Mouse (Mus musculus) duodenum, adult 2 months (tissue): ENCODE measurements around the gene Hsp90ab1. TPM values are rescaled to one million over a fixed set of nuclear protein-coding genes. Genes with fewer than 3 reads are reported as not detected.

Experiments used
- polyA plus RNA-seq: library from polyadenylated mRNA; depleted of rRNA; stranded (reverse); fragments of >200 nt; gene quantifications from 2 replicates; pipeline ENCODE4 v1.2.3, GENCODE M21; 2012; ENCODE audit warnings: low replicate concordance; rRNA removed

The Hsp90ab1 gene
- polyA plus RNA-seq = 91.5 and 112 TPM in 2 replicates

DNA sequence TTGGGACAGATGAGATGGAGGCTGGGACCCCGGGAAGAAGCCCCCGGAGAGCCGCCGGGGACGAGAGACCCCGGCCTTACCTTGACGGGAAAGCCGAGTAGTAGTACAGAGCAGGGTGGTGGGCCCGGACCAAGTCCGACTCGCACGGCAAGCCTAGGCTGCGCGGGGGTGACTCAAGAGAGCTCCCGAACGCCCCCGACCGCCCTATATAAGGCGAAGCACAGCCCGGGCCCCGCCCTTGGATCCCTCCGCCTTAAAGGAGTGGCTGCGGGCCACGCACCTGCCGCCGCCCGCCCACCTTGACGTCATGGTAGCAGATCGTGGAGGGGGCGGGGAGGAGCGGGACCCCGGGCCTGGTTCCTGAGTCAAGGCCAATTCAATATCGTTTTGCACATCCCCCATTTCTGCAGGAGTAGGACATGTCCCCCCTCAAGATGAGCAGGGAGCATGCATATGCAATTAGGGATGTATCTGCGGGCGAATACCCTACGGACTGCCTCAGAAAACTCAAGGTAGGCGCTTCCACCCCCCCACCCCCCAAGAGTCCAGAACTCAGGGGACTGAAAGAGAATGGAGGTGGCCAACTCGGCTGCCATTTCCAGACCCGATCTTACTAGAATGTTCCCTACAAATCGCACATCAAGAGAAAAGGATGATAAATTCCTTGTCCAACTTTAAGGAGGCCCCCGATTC lies at the start of gene Hsp90ab1:
TSS of gene Hsp90ab1 (minus strand) at position 185 of the 693 bp plus-strand sequence.

DNA sequence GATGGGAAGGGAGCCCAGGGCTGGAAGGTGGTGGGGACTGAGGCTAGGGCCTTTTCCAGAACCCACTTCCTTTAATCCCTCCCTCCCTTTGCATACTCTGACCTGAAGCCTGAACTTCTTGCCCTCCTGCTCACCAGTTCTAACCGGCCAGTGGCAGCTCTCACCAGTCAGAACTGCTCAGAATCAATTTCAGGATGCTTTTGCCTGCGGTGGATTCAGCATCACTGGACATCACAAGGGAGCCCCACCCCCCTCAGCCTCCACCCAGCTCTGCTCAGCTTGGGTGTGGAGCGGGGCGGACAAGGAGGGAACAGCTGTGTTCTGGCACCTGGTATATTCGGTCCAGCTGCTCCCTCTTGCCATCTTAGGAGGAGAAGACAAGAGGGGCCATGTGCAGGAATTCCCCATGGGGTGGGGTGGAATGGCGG lies 28.8 kb upstream of the Hsp90ab1 start, which contains the start of gene Mymx:
TSS of gene Mymx (minus strand) at position 226 of the 428 bp plus-strand sequence.

DNA sequence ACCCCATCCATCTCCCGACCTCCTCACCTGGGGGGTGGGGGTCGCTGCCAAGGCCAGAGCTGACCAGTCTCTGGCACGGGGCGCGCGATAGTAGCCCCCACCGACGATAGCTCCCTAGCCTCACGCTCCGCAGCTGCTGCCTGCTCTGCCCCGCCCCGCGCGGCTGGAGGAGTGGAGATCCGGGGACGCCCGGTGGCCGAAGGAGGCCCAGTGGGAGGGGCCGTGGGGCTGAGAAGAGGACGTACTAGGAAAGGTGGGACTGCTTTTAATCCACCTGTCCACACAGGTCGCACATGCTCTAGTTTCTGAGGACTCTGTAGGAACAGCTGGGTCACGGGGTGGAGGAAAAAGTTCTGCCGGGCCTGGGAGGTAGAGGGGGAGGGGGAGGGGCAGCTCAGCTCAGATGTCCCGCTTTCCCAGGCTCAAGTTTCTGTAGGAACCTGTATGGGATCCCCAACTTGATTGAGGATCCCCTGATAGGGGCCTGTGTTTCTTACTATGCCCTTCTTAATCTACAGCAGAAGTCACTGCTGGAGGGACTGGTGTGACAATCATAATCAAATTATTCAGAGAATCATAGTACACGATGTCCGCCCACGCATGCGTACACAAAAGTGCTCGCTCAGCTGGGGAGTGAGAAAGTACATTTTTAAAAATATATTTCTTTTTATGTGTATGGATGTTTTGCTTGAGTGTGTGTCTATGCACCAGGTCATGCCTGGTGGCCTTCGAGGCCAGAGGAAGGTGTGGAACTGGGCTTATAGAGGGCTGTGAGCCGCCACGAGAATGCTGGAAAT lies 26.6 kb upstream of the Hsp90ab1 start, which contains the start of gene Slc29a1:
TSS of gene Slc29a1 (minus strand) at position 161 of the 797 bp plus-strand sequence.

DNA sequence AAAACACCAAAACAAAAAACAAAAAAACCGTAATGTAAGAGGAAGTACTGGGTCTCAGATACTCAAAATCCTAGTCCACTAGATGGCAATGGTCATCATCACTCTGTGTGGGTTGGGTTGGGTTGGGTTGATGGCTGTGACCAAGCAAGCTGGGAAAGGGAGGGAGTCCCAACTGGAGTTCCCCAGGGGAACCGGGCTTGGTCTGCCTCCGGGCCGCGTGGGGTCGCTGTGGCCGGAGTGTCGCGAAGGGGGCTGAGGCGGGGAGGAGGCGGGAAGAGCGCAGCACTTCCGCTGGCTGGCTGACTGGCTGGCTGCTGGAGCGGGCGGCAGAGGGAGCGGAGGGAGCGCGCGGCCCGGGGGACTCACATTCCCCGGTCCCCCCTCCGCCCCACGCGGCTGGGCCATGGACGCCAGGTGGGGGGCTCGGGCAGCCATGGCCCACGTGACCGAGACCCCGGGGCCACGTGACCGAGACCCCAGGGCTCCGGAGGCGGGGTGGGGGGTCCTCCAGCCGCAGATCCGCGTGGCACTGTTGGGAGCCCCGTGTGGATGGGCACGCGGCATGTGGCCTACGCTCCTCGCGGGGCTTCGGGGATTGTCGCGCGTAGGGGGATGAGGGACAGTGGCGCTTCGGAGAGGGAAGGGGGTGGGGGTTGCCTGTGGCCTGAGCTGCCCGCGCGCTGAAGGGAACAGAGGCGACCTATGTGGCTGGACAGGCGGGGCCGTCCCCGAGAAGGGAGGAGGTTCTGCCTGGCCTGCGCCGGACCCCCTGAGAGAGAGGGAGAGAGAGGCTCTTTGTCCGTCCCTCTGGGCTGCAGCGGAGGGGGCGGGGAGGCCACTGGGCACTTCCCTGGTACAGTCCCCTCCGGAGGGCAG lies 9.2 kb downstream of the Hsp90ab1 start, which contains the start of gene Slc35b2:
TSS of gene Slc35b2 (plus strand) at position 220 of the 876 bp plus-strand sequence.

DNA sequence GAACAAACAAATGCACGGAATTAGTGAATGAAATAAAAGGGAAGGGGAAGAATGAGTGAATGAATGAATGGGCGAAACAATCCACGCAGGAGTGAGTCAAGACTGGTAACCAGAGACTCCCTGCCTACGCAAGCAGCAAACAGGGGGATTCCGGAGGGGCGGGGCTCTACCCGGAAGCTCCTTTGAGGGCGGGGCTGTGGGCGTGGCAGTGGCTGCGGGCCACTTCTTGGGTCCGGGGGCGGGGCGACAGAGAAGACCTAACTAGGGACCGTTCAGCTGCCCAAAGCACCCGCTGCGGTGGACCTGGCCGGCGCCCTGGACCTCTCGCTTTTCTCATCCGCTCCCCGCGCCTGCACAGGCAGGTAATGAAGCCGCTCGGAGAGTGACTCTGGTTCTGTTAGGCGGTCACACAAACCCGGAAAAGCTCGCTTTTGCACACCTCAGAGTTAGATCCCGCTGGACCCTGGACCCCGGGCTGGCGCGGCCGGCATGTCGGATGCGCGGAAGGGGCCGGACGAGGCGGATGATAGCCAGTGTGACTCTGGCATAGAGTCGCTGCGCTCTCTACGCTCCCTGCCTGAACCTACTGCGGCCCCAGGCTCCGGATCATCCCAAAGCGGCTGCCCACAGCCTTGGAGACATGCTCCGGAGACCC lies 17.5 kb downstream of the Hsp90ab1 start, which contains the start of gene Nfkbie:
TSS of gene Nfkbie (plus strand) at position 252 of the 655 bp plus-strand sequence.

DNA sequence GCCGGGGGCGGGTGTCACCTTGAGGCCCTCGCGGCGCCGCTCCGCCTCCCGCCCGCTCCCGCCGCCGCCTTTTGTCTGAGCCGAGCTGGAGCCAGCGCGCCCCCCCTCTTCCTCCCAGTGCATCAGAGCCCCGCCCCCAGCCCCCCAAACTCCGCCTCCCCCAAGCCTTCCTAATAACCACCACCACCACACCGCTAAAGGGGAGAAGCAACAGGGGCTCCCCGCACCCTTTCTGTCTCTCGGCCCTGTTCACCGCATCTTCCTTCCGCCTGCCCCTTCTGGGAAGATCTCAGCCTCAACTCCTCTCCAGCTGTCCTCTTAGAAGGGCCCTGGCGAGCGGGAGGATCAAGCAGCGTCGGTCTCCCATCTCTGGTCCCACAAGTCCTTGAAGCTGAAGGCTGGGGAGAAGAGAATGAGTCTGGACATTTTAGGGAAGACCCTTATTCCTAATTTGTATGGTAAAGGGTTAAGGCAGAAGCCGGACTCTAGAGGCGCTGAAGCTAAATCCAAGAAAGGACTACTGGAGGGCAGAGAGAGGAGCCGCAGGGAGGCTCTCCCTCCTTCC lies 23.4 kb downstream of the Hsp90ab1 start, which contains the start of gene Tmem151b:
TSS of gene Tmem151b (minus strand) at position 61 of the 565 bp plus-strand sequence.

DNA sequence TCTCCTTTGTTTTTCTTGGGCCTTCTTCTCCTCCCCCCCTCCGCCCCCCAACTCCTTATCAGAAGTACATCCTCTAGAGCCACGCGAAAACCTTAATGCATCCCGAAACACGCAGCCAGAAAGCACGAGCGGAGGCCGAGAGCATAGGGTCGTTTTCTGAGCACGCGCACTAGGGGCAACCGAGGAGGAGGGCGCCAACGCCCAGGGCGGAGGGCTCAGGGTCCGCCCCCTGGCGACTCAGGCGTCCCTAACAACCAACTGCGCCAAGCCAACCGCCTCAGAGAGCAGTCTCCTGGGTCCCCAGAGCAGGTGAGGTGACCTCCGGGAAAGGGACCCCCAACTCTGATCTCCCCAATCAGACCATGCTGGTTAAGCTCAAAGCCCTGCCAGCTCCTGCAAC lies 49.8 kb downstream of the Hsp90ab1 start, which contains the start of gene Tcte1:
TSS of gene Tcte1 (plus strand) at position 172 of the 400 bp plus-strand sequence.

Other genes starting within 250 kb of the Hsp90ab1 start
- gene Cdc5l, start 139.5 kb downstream of the Hsp90ab1 start, polyA plus RNA-seq = 2.7 and 2.9 TPM in 2 replicates
- gene Spats1, start 97.9 kb downstream of the Hsp90ab1 start, polyA plus RNA-seq = not detected in 2 replicates
- 12.2 and 18.4 TPM in 2 replicates for gene Aars2, start 66.4 kb downstream of the Hsp90ab1 start, polyA plus RNA-seq
- gene Tcte1, start 49.8 kb downstream of the Hsp90ab1 start, polyA plus RNA-seq = 0.05 TPM in 1 of 2 replicates, not detected in the other
- 0.51 and 0.83 TPM in 2 replicates for gene Tmem151b, start 23.6 kb downstream of the Hsp90ab1 start, polyA plus RNA-seq
- 3.2 and 5.3 TPM in 2 replicates for gene Nfkbie, start 17.6 kb downstream of the Hsp90ab1 start, polyA plus RNA-seq
- gene Slc35b2, start 9.4 kb downstream of the Hsp90ab1 start, polyA plus RNA-seq = 88.6 and 143 TPM in 2 replicates
- 32.1 and 59.2 TPM in 2 replicates for gene Slc29a1, start 26.3 kb upstream of the Hsp90ab1 start, polyA plus RNA-seq
- gene Mymx, start 28.8 kb upstream of the Hsp90ab1 start, polyA plus RNA-seq = 2.5 and 5.0 TPM in 2 replicates
- not detected in 2 replicates for gene Capn11, start 86.1 kb upstream of the Hsp90ab1 start, polyA plus RNA-seq
- gene Mrpl14, start 113.1 kb upstream of the Hsp90ab1 start, polyA plus RNA-seq = 151 and 232 TPM in 2 replicates
- 48.9 and 65.5 TPM in 2 replicates for gene Tmem63b, start 113.6 kb upstream of the Hsp90ab1 start, polyA plus RNA-seq
- not detected in 2 replicates for gene 1600014C23Rik, start 160.6 kb upstream of the Hsp90ab1 start, polyA plus RNA-seq